Mouse (Mus musculus) heart, embryonic 14.5 days (tissue): ENCODE data around the gene Th. TPM values are rescaled to one million over a fixed set of nuclear protein-coding genes. Genes with fewer than 3 reads are reported as not detected.

Source experiments
- ATAC-seq: fragments of 200-750 bp; cut with Nextera tagmentation; 2 replicates; pipeline ENCODE4 v1.8.0; 2017; ENCODE audit warnings: low read depth, moderate TSS enrichment; ENCODE audit not compliant: insufficient number of reproducible peaks, insufficient read depth, low FRiP score
- H3K27ac ChIP-seq, 2 experiments: fragments of 200-500 bp in 1 of 2; fragments of 300-500 bp in 1 of 2; sonication (generic) in 1 of 2; replicated peaks in 1 of 2; 2 replicates each; pipeline ENCODE4 v1.5.1; 2012 to 2014; ENCODE audit warnings: low read depth in 2 of 2, low read length in 2 of 2, control low read depth in 1 of 2, mild to moderate bottlenecking in 1 of 2, mixed read lengths in 1 of 2; ENCODE audit not compliant: control insufficient read depth in 1 of 2, insufficient read depth in 1 of 2
- H3K27me3 ChIP-seq: fragments of 300-500 bp; sonication (generic); 2 replicates; pipeline ENCODE4 v1.6.1; 2014; ENCODE audit warnings: mild to moderate bottlenecking, low read length, control low read depth; ENCODE audit not compliant: control insufficient read depth, insufficient read depth
- H3K36me3 ChIP-seq: fragments of 300-500 bp; sonication (generic); 2 replicates; pipeline ENCODE4 v1.6.1; 2014; ENCODE audit warnings: mild to moderate bottlenecking, control low read depth, low read length, mixed read lengths; ENCODE audit not compliant: control insufficient read depth, insufficient read depth
- H3K4me1 ChIP-seq, 2 experiments: fragments of 200-500 bp in 1 of 2; fragments of 300-500 bp in 1 of 2; sonication (generic) in 1 of 2; 2 replicates each; pipeline ENCODE4 v1.6.1; 2012 to 2014; ENCODE audit warnings: low read length in 2 of 2, control low read depth in 1 of 2, mixed read lengths in 1 of 2; ENCODE audit not compliant: control insufficient read depth in 2 of 2, insufficient read depth in 2 of 2
- H3K4me2 ChIP-seq: fragments of 300-500 bp; sonication (generic); 2 replicates; pipeline ENCODE4 v1.6.1; 2014; ENCODE audit warnings: mild to moderate bottlenecking, low read length
- H3K4me3 ChIP-seq, 2 experiments: fragments of 200-500 bp in 1 of 2; fragments of 300-500 bp in 1 of 2; sonication (generic) in 1 of 2; 2 replicates each; pipeline ENCODE4 v1.5.1; 2012 to 2014; ENCODE audit warnings: low read length in 2 of 2, mild to moderate bottlenecking in 2 of 2, control low read depth in 1 of 2, low read depth in 1 of 2, moderate library complexity in 1 of 2; ENCODE audit not compliant: control insufficient read depth in 1 of 2, insufficient read depth in 1 of 2
- H3K9ac ChIP-seq: fragments of 300-500 bp; sonication (generic); 2 replicates; pipeline ENCODE4 v1.6.1; 2014; ENCODE audit warnings: mild to moderate bottlenecking, low read length
- H3K9me3 ChIP-seq: fragments of 300-500 bp; sonication (generic); 2 replicates; pipeline ENCODE4 v1.6.1; 2016; ENCODE audit warnings: low read length, control low read depth; ENCODE audit not compliant: control insufficient read depth
- WGBS: fragments of 180-500 bp; shearing (Covaris S2); extraction: QIAGEN DNeasy Blood & Tissue Kit; methylation state at CpG from one replicate; pipeline ENCODE4 v1.1.7; 2014; 5-methylcytosine and 5-hydroxymethylcytosine counted together
- polyA plus RNA-seq: library from polyadenylated mRNA; unstranded; fragments of >200 nt; fragmentation: Nextera tagmentation; extraction: Ambion mirVana; gene quantifications from 2 replicates; pipeline ENCODE4 v1.2.1, GENCODE M21; 2014

The Th gene
- polyA plus RNA-seq, 1 experiment from 2014 or later, result 0.57 TPM

- no peak overlapping the region for H3K4me3 ChIP-seq
- H3K27ac ChIP-seq, result no peak overlapping the region
- no peaks in the 10 kb centered on the region for H3K36me3 ChIP-seq
- peaks cover 14 to 19% of the 10 kb centered on the region in 2 experiments for H3K4me1 ChIP-seq
- H3K4me2 ChIP-seq, result no peak overlapping the region
- H3K27me3 ChIP-seq, result peaks cover 59% of the 10 kb centered on the region
- no peak overlapping the region for H3K9ac ChIP-seq
- 40% methylated on average over 6 of the region's 6 CpGs for WGBS
- no peak for ATAC-seq
- H3K9me3 ChIP-seq, result no peaks in the 10 kb centered on the region
Observed at GRCm38 (mm10) chr7:142893296-142893695, 37.6 kb downstream of the Th start.

DNA sequence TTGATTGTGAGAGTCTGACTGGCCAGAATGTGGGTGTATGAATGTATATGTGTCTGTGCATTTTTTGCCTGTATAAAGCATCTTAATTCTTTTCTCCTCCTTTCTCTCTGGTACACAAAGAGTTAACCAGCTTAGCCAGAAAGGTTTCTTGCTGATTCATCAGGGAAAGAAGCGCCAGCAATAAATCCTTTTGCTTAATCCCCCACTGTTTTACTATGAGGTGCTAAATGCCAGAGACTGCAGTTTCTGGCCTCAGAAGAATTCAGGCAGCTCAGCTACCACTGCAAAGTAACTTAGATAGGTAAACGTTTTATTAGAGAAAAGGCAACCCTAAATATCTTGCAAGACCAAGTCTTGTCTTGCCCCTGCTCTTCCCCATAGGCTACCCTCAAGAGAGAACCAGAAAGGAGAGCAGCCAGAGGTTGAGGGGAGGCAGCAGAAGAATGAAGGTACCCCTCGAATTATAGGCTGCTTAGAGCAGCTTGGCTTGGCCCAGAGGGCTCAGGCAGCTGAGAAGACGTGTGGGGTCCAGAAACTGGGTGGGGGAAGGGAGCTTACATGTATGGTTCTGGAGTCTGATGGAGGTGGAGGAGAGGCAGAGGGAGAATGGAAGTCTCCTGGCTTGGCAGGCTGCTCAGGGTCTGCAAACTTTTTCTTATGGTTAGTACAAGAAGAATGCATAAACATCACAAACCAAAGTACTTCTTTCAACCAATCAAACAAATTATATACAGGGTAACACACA is 61.3 kb downstream of the Th start:
- Histone ChIP-seq H3K27me3 (no peaks in the 10 kb centered on the region), H3K4me1 (no peaks in the 10 kb centered on the region), H3K27ac (no peak overlapping the region), H3K9me3 (no peaks in the 10 kb centered on the region), H3K4me3 (no peak overlapping the region), H3K9ac (no peak overlapping the region), H3K4me2 (no peak overlapping the region), H3K36me3 (no peaks in the 10 kb centered on the region)
- WGBS, result 12% methylated on average over 4 of the region's 4 CpGs
- no peak for ATAC-seq

DNA sequence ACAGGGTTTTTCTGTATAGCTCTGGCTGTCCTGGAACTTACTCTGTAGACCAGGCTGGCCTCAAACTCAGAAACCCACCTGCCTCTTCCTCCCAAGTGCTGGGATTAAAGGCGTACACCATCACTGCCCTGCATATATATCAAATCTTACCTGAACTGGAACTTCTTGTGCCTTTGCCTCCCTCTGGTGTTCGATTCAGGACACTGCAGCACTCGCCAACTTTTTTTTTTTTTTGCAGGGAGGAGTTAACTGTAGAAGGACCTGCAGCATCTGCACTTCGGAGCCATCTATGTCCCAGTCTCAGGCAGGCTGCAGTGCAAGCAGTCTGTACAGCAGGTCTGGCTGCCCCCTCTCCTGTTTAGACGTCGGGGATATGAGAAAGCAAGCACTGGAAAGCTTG is 80.2 kb downstream of the Th start:
- Histone ChIP-seq H3K4me2 (no peak overlapping the region), H3K9me3 (no peaks in the 10 kb centered on the region), H3K9ac (no peak overlapping the region), H3K4me3 (no peak overlapping the region), H3K27me3 (no peaks in the 10 kb centered on the region), H3K27ac (no peak overlapping the region), H3K36me3 (no peaks in the 10 kb centered on the region), H3K4me1 (no peaks in the 10 kb centered on the region)
- ATAC-seq, result no peak
- 17% methylated on average over 6 of the region's 6 CpGs for WGBS

Other genes with a start within 250 kb of the Th start
- gene Ins2, start 187.7 kb downstream of the Th start, polyA plus RNA-seq, result 0.63 and 0.96 TPM in 2 replicates
- gene Ascl2, start 38.1 kb upstream of the Th start, polyA plus RNA-seq, result 0.18 TPM in 1 of 2 replicates, not detected in the other
- 2.3 and 2.7 TPM in 2 replicates for gene Tspan32, start 73.9 kb upstream of the Th start, polyA plus RNA-seq
- gene Cd81, start 121.6 kb upstream of the Th start, polyA plus RNA-seq, result 885 and 947 TPM in 2 replicates
- 31.3 and 41.1 TPM in 2 replicates for gene Tssc4, start 138.1 kb upstream of the Th start, polyA plus RNA-seq
- gene Trpm5, start 163.5 kb upstream of the Th start, polyA plus RNA-seq, result 3.9 and 4.4 TPM in 2 replicates
- 28.1 and 31.1 TPM in 2 replicates for gene Kcnq1, start 175.2 kb upstream of the Th start, polyA plus RNA-seq